Mouse (Mus musculus) kidney, adult 9 months (tissue): Measurements from ENCODE around the gene D430041D05Rik.
A peak's percentile ranks its signal among the peaks of the same experiment; 100 is the strongest.
"Not testable (repeated sequence)": the region's sequence is repeated elsewhere in the genome, so short reads cannot be mapped to it uniquely, and the experiment has no call there.

Source experiments
- DNase-seq: peaks from one replicate; pipeline ENCODE4 v3.0.0; 2022

Gene D430041D05Rik

DNA sequence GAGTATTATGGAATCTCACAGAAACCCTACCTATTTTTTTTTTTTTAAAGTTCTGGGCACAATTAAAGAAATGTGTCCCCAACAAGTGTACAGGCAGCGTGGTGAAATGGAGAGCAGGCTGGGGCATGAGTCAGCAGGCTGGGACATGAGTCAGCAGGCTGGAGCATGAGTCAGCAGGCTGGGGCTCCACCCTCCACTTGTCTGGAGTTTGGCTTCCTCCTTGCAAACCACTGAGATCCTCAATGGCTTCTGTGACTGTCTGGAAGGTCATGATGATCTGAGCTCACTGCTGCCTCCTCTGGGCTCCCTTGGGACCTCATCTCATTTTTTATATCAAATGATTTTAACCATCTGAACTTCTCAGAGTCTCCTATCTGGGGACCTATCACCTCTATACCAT lies 264.8 kb downstream of the D430041D05Rik start:
- no peak for DNase-seq

DNA sequence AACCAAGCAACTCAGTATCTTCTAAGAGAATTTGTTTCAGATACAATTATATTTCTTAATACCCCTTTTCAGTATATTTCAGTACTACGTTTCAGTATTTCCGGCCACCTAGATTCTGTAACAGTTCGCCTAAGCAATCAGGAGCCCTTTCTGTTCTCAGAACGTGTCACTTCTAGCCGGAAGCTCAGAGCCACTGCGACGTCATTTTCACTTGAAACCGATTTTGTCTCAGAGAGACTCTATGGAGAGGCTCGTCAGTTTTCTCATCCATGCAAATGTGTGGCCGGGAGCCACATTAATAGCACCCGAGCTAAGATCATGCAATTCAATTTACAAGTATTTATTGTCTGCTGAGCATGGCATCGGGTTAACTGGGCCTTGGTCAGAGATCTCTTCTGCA lies 266.8 kb downstream of the D430041D05Rik start:
- DNase-seq, result no peak

DNA sequence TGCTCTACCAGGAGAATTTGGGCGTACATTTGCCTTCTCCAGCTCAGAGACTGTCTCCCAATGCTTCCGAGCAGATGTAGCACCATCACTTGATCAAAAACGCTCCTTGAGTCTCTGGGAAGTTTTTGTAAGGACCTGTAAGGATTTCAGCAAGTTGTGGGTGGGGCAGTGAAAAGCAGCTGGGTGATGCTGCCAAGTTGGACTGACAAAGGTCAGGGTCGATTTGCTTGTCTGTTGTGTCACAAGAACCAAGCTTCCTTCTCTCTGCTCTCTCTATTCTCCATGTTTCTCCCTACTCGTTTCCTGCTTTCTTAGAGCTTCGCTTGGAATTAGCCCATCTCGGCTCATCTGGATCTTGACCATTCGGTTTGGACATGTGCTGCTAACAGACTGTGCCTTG lies 268.7 kb downstream of the D430041D05Rik start:
- no peak for DNase-seq

DNA sequence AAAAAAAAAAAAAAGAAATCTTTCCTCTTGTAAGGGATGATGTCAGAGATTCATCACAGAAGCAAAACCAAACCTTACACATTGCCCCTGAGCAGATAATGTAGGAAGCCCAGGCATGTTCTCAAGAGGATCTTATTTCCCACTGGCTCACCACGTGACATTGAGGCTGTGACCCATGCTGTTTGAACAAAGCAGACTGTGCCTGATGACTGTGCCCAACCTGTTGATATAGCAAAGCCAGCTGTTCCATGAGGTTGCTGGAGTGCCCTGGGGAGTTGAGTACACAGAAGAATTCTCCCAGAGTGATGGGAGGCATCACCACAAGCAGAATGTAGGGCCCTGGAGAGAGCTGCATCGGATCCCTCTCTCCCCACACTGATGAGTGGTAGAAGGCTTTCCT lies 274.9 kb downstream of the D430041D05Rik start:
- DNase-seq, result no peak

DNA sequence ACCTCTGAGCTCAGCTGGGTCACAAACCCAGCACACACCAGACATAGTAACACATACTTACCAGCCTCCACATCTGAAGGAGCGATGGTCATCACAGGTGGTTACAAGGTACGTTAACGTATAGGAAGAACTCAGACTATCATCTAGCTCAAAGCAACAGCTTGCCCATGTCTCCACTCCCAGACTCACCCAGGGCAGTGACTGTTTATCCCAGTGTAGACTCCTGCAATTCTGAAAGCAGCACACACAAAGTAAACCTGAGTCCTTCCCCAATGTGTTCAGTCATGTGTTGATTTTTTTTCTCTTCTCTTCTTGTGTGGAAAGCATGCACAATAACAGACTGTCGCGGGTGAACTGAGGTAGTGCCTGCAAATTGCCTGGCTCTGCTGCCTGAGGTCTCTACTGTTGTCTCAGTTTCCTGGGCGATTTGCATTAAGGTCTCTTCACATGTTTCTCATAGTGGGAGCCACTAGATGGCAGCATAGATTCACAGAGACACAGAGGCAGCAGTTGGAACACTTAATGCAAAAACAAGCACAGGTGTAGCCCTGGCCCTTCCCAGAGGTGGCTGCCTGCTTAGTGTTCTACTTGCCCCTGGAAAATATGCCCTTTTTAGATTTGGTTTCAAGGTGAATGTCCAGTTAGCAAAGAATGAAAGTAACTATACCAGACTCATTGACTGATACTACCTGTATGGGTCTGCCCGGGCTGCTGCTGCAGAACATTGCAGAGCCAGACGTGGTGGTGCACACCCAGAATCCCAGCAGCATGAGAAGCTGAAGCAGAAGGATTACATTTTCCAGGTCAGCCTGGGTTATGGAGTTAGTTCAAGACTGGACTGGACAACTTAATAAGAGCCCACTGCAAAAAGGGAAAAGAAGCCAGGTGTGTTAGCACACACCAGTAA lies 276.4 kb downstream of the D430041D05Rik start:
- peak; percentile 84 for DNase-seq

DNA sequence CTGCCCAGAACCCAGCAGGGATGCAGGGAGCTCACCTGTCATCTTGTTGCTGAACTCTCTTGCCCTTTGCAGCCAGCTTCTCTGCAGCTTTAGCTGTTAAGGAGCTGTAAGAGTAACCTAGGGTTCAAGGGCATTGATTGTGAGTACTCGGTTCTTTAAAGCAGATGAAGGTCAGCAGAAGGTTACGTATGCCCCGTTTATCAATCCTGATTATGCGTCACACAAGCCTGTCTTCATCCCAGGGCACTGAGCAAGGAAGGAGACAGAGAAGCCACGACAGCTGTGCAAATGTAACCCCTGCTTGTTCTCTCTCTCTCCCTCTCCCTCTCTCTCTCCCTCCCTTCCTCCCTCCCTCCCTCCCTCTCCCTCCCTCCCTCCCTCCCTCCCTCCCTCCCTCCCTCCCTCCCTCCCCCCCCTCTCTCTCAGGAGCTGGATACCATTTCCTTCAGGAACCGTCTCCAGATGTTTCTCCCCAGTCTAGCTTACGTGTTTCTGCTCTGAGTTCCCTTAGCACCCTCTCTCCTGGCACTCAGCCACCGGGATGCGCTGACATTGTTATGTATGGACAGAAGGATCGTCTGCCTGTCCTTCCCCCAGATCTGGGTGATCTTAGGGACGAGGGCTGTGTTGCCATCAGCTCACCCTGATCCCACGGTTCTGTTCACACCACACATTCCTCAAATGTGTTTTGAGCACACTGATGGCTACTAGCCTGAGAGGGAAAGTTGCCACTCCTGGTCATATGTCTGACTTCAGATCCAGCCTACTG lies 277.6 kb downstream of the D430041D05Rik start:
- no peak for DNase-seq

DNA sequence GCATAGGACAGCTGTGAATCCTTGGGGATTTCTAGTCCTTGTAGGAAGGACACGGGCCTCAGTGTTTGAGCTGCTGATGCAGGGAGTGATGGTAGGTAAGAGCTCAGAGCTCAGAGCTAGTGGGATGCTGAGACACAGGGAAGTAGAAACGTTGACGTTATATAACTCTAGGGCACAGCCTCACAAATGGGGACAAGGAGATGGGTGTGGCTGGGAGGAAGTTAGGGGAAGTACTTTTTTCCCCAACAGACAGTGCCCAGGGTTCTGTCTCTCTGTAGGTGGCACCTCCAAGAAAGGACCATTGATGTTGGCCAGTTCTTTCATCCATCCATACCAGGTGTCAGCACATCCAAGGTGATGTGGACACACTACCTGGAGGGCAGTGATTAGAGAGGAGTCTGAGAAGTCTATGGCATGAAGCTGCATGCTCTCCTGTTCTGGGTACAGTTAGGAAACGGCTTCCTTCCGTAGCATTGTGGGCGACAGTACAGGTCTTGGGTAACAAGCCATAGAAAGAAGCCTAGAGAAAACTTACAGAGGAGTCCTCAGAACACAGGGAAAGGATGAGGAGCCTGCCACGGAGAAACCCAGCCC lies 278.4 kb downstream of the D430041D05Rik start:
- DNase-seq, result no peak

DNA sequence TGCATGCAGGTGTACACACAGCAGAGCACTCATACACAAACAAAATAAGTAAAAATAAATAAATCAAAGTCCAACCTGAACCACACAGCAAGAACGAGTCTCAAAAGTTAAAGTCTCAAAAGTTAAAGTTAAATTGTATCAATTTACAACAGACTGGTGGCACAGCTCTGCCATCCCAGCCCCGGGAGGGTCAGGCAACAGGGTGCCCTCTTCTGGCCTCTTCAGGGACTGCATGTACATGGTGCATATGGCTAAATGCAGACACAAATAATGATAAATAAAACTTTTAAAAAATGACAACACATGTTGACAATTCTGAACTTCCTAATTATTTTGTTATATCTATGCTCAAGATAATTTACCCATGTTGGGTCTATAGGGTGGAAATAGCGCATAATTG lies 279.8 kb downstream of the D430041D05Rik start:
- peak; percentile 54 for DNase-seq

DNA sequence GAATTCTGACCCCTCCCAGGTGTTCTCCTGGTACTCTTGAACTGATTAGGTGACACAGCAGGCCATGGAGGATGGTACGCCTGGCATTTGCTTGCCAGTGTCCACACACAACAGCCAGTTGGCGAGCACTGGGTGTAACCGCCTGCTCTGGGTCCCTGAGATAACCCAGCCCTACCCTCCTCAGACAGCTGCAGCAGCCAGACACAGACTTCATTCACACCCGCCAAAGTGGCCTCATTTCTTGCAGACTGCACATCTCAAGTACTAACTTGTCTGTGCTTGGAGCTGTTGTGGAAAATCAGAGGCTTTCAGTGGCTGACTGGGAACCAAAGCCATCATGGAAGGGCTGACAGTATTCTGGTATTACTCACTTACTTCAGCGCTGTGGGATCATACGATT lies 280.6 kb downstream of the D430041D05Rik start:
- no peak for DNase-seq

DNA sequence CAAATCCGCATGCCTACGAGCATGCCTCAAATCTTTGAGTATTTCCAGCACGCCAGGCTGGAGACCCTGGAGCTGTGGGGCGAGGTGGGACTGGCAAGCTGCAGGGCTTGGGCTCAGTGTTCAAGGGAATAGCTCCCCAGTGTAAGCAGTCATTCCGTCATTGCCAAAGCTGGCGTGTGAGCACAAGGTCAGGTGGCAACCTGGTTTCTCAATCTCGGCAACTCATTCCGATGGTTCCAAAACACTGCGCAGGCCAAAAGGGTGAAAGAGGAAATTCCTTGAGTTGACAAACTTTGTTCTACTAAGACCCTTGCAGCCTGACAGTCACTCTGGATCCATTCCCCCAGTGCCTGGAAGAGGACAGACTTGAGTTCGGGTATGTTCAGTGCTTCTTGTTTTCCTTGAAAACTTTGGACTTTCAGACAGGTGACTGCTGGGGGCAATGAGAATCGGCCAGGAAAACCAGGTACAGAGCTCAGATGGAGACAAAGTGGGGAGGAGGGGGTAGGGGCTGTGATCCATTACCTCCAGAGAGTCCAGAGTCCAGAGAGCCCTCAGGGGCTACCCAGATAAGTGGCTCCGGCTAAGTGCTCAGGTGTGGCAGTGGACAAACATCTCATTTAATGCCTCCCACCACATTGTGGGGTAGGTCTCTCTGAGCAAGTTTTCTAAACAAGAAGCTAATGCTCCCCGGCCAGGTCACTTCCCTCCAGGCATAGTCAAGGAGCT lies 281.8 kb downstream of the D430041D05Rik start:
- peak; percentile 49 for DNase-seq

DNA sequence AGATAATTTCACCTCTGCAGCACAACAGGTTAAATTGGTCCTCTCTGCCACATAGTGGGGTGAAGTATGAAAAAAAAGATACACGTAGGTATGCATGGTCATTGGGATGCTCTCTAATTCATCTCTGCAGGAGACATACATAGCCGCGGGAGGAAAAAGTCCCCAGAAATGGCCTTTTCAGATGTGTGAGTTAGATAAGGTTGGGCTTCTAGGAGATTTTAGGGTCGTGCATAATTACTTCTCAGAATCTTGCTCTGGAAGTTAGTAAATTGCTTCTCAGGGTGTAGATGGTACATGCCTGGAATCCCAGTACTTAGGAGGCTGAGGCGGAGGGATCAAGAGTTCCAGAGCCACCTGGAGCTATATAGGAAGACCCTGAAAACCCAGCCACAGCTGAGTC lies 286.7 kb downstream of the D430041D05Rik start:
- DNase-seq, result no peak

DNA sequence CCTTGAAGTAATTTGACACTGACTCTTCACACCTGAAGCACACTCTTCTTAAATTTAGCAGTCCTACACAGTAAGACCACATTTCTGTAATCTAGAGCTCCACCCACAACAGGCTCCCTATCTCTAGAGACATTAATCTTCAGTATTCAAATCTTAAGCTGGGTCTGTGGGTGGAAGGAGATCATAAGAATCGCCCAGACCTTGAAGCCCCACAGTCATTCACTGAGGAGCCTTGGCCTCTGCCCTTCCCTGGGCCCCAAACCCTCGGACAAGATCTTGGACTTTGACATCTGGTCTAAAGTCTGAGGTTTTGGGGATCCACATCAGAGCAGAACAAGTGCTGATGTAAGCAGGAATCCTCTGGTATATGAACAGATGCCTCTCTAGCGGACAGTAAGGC lies 287.3 kb downstream of the D430041D05Rik start:
- peak; percentile 54 for DNase-seq

DNA sequence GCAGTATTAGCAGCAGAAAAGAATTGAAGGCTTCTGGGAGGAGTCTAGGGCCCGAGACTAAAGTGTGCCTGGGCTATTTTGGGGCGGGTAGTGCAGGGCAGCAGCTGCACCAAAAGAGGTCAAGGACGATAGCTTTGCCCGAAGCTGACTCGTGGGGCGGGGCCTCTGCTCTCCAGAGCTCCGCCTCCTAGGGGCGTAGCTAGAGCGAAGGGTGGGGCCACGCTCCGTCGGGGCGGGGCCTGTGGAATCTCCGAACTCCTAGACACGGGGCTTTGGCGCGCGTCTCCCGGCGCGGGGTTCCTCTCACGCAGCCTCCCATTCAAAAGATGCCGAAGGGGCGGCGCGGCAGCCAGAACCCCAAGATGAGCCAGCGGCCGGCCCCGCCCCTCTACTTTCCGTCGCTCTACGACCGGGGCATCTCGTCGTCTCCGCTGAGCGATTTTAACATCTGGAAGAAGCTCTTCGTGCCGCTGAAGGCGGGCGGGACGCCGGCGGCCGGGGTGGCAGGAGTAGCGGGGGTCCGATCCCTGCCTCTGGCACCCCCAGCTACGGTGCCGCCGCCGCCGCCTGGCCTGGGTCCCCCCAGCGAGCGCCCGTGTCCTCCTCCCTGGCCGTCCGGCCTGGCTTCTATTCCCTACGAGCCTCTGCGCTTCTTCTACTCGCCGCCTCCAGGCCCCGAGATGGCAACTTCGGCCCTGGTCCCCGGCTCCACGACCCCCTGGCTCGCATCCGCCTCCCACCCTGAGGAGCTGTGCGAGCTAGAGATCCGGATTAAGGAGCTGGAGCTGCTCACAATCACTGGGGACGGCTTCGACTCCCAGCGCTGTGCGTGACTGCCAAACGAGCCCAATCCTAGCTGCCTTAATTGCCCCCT lies 288.1 kb downstream of the D430041D05Rik start, which contains the start of gene A930018P22Rik:
Gene A930018P22Rik, plus strand, starts transcription at position 265 of the 874 bp plus-strand sequence.
- DNase-seq, result peak; percentile 94

DNA sequence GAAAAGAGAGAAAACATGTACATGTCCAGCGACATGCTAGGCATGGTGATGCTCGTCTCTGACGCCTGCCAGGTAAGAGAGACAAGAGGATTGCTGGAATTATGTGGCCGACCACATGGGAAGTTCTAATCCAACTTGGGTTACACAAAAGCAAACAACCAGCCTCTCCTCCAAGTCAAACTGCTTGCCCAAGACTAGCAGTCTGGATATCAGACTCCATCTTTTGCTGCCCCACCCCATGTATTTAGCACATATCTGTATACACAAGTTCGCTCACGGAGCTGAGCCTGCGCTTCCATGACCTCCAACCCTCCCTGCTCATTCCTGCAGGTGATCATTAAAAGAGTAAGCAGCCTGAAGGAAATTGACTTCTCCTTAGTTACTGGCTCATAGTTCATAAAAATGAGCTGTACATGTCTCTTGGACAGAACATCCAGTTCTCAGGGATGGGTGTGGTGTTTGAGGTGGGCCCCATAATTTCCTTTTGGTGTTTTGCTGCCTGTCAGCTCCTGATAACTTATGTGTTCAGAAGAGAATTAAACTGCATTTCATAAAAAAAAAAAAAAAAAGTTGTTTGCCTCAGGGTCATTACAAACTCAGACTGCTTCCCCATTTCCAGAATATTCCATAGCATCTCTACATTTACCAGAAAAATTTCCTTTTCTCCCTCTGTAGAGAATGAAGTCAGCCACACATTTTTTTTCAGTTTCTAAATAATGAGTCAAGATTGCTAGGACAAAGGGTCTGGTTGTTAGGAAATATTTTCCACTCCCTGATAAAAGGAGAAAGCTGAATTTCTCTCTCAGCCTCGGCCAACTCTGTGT lies 288.9 kb downstream of the D430041D05Rik start:
- peak; percentile 25 for DNase-seq

DNA sequence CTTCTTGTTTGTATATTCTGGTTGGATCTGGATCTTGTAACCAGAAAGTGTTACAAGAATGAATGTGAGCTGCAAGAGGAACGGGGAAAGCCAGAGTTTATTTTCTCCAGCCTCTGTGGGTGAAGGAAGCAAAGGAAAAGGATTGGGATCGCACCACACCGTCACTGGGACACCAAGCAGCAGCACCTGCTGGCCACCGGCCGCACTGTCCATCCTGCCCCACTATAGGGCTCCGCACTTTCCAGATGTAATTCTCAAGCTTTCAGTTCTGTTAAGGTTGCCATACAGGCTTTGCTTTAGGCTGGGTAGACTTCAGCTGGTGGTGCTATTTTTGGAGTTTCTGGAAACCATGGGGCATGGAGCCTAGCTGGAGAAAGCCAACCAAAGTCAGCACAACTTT lies 290.5 kb downstream of the D430041D05Rik start:
- no peak for DNase-seq

DNA sequence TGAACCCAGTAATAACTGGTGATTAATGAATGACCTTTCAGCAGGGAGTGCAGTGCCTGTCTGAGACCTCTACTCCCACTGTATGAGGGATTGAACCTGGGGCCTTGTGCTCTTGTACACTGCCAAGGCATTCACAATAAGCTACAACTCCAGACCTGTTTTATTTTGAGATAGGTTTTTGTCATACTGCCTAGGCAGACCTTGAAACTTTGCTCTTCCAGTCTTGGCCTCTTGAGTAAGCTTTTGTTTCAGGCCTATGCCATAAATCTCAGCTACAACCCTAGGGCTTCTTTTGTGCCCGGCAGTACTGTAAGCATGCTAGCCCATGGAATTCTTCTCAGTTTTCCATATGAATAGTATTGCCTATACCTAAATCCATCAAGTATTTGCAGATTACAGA lies 291.7 kb downstream of the D430041D05Rik start:
- DNase-seq, result no peak

DNA sequence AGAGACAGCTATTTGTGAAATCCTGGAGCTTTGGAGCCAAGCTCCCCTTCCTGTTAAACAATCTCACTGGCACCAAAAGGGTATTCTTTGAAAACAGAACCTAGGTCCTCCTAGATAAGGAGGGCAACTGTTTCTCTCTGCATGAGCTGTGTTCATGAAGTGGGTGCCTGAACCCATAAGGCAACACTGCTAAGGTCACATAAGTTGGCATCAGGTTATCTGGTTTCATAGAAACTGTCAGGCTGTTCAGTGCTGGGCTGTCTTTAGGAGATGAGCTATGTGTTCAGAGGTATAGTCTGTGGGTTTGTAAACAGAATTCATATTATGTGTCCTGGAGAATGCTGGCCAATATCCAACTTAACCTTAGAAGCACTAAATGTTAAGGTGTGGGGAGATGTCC lies 293.6 kb downstream of the D430041D05Rik start:
- DNase-seq, result not testable (repeated sequence)

DNA sequence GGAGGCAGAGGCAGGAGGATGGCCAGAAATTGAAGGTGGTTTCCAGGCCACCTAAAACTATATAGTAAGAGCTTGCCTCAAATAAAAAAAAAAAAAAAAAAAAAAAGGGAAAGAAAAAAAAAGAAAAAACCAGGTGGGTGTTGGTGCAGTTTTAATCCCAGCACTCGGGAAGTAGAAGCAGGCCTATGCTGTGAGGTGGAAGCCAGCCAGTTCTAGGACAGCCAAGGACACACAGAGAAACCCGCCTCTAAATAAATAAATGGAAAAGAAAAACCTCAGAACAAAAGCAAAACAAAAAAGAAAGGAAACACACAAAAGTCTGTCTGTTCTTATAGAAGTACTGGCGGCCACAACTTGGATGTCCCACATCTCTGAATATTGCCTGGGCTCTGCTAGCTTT lies 295.9 kb downstream of the D430041D05Rik start:
- DNase-seq, result no peak

DNA sequence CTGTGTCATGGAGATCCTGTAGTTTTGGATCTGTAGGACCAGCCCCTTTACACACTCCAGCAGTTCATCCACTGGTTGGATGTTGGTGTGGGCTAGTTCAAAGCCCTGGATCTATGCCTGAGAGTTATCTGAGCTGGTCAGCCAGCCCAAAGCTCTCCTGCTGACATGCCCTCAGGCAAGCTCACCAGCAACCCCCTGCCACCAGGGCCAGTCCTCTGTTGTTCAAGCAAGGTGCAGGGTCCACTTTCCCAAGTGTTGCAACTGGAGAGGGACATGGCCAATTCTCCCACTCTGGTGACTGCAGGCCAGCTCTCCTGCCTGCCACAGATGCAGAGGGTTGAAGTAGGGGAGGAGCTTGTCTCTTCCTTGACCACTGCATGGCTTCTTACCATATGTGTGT lies 297.2 kb downstream of the D430041D05Rik start:
- DNase-seq, result not testable (repeated sequence)

DNA sequence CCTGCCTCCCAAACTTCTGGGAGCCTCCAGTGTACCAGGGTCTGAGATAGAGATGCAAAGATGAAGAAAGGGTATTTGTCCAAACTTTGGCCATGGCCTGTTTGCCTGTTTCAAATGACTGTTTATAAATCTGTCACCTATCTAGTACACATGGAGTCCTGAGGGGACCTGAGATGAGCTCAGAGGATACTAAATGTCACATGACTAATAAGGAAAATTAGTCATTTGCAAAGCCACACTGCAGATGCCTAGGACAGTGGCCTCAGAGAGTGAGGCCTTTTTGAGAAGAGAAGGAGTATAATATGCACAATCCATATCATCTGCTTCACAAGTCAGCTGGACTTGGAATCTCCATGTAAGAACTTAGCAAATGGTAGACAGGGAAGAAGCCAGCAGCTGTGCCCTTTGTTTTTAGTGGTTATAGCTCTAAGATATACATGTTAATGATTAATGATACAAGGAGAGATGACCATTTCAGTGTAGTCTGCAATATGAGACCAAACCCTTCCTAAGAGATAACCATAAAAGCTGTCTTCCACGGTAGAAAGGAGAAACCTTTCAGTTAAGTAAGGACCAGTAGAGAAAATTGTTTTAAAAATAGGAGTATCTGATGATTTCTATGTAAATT lies 299.5 kb downstream of the D430041D05Rik start:
- DNase-seq, result not testable (repeated sequence)
